Mouse (Mus musculus) erythroid progenitor cell, adult 5-6 weeks (primary cell): ENCODE data around the gene Acsm5. TPM values are rescaled to one million over a fixed set of nuclear protein-coding genes. Genes with fewer than 3 reads are reported as not detected.

Source experiments
- ATAC-seq: replicated peaks from 2 replicates; pipeline ENCODE4 v1.8.0; 2016; ENCODE audit warnings: moderate number of reproducible peaks, mild to moderate bottlenecking, moderate TSS enrichment, inconsistent platforms; ENCODE audit not compliant: poor library complexity, low FRiP score, severe bottlenecking
- total RNA-seq, 2 experiments: library from RNA; stranded (forward) in 1 of 2; stranded (reverse) in 1 of 2; fragments of 150-400 nt in 1 of 2; fragments of 186-747, 209-891 nt in 1 of 2; gene quantifications; 2 replicates each; pipeline versions ENCODE4 v1.2.3 to v1.2.4; 2015 to 2017; ENCODE audit warnings: low replicate concordance in 2 of 2

The Acsm5 gene
- total RNA-seq (2015; ENCODE audit: low replicate concordance) (not detected in 2 replicates), total RNA-seq (2017; ENCODE audit: low replicate concordance) (not detected in 2 replicates)

DNA sequence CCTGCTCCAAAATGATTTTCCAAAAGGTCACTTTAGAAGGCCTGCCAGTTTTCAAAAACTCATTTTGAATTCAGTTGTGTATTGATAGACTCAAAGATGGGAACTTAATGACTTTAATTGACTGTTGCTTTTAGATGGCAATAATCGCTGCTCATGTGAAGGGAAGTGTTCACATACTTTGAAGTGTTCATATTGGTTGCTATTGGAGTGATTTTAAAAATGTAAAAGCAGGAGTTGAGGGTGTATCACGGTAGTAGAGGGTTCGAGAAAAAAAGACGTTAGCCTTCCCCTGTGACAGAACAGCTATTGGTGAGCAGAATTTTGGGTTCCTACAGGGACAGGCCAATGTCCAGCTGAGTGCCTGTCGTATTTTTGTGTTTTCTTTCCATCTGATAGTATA lies at the start of gene Acsm5:
Gene Acsm5 (plus strand): TSS at position 301 of the 400 bp plus-strand sequence.
- ATAC-seq = no peak

DNA sequence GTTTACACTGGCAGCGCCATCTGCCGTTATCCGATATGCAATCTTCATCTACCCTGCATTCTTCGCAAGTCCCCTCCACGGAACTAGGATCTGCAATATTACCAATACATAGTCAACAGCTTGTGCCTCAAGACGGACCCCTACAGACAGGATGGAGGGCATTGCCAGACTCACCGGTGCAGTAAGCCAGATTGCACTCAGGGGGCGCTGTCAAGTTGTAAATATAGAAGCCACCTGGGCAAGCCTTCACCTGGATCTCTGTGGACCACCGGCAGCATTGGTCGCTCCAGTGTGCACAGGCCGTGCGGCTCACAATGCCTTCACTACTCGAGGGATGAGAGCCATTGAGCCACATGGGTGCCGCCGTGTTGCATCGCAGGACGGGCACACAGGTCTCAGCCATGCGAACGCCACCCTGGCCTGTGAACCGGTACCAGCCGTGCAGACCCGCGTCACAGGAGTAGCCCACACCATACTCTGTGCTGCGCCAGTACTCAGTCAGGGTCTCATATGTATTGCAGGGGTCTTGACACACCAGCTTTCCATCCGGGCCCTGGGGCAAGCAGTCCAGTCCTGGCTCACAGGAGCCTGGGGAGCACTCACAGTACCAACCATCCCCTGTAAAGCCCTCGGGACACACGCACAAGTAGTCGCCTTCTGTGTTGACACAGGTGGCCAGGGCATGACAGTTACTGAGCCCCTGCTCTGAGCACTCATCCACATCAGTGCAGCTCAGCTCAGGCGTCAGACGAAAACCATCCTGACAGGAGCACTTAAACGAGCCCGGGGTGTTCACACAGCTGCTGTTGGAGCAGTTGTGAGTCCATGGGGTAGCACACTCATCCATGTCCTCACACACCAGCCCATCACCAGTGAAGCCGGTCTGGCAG lies 42.5 kb upstream of the Acsm5 start:
- ATAC-seq = no peak

DNA sequence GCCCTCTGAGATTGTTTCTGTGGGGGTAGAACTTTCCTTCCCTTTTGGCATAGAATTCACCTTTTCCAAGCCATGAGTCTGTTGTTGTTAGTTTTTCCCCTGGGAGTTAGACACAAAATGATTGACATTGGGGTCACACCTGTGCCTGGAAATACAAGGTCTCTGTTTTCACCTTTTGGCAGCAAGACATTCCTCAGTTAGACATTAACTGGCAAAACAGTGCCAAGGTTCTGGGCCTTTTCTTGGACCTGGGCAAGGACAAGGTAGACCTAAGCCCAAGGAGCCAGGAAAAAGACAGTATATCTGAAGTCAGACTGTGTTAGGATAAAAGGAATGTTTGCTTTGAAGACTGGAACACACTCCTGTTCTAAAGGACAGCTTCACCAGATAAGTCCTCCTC lies 40.0 kb upstream of the Acsm5 start, which contains the start of gene Umod:
Gene Umod (minus strand): TSS at position 27 of the 400 bp plus-strand sequence.
- no peak for ATAC-seq

DNA sequence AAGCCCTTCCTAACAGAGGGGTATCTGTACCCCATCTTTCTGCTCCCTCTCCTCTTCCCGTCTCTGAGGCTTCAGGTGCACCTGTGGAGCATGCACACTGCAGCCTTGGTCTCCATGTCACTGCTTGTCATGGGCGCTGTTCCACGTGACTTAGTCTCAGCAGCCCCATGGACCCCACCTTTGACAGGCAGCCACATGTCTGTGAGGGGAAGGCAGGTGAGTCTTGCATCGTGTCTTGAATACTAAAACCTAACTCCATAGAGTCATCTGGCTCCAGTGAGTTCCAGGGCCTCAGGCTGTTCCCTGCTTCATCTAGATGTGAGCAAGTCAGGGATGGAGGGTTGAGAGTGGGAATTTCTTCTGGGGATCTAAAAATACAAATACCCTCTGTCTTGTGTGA lies 35.1 kb upstream of the Acsm5 start:
- no peak for ATAC-seq

DNA sequence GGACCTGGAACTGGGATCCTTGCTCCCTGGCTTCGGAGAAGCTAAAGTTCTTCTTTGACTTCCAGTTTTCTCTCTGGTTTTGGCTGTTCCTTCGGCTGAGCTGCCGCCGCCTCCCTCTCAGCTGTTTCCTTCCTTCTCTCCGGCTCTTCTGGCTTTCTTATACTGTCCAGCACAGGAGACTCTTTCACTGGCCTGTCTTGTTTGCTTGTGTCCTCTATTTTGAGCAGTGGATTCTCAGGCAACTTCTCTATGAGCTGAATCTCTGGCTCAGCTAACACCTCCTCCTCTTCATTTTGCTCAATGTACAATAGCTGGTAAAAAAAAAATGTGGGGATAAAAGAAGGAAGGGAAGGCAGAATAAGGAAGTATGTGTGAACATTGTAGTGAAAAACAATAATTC lies 32.6 kb upstream of the Acsm5 start:
- ATAC-seq = no peak

DNA sequence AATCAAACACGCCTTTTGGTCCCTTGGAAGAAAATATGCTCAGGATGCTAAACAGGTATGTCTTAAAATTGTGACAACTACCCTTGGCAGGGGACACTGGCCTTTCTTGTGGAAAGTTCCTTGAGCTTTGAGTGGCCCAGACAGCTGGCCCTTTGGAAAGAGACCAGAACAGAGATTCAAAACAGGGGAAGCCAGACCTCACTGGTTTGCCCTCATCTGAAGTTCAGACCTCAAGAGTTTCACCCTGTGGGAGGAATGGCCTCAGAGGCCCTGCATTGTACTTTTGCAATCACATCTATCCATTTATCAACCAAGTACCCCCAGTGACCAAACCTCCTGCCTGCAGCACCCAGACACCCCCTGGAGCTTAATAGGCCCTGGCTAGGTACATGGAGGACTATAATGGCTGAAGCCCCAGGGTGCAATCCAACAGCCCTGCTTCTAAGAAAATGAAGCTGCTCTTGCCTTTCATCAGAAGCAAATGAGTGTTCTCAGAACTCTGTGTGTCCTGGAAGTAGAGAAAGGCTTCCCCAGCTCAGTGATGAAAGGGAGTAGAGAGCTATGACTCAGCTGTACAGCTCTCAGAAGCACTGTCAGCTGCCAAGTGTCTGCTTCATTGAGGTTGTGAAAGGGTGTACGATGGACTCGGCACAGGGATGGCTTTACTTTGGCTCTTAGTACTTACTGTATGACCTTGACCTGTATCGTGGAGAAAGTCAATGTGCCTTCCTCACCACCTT lies 29.1 kb upstream of the Acsm5 start:
- no peak for ATAC-seq

DNA sequence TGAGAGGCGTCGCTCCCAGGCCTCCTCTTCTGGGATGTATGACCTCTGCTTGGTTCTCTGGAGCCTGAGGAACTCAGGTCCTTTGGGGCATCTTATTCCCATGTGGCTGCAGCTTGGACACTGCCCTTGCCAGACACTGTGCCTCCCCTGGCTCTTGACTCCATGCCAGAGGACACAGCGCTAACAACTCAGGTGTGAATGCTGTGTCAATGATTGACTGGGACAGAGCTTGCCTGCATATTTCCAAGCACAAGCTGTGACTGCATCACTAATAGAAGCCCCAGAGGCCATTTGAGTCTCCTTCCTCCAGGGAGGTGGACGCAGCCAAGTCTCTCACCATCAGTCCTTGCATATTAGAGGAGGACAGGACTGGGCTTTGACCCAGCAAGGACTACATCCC lies 8.1 kb upstream of the Acsm5 start:
- ATAC-seq = no peak

DNA sequence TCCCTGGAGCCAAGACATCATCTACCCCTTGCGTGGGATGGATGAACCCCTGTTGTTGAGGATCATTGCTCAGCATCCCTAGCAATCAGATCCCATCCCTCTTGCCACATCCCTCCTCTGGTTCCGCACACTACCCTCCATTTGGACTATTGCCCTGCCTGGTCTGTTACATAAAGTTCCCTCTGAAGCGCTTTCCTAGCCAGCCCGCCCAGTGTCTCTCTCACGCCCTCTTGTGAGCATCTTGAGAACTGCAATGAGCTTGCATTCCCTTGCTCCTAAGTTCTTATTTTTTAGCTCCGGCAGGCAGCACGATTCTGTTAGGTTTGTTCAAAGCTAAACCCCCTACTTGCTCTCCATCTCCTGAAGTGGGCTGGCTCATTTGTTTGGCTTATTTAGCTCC lies 6.2 kb upstream of the Acsm5 start:
- no peak for ATAC-seq

DNA sequence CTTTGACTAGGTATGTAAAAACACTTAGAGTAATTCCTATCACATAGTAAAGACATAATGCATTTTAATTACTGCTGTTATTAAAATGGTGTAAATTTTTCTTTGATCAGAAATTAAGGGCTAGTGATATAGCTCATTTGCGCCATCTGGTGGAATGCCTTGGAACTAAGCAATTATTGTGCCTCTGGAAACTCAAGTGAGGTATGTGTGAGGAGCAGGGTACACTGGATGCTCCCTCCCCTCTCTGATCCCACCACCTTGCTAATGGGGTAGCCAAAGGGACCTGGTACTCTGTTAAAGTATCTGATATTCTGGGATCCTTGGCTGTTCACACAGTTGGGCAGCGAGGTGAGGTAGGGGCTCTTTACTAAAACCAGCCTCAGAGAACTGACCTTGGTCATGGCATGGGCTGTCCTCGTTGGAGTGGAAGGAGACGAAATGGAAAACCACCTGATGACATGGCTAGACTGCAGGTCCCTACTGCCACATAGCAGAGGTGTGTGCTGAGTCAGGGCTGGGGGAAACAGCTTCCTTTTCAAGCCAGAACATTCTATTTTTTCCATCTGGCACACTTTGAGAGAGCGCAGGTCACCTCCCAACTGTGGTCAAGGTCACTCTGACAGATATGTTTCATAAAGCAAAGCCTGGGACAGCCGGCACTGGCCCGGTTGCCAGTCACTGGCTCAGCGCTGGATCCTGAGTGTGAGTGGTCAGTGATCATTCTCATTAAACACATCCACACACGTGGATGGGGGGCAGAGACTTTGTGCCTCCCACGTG lies 3.6 kb upstream of the Acsm5 start:
- no peak for ATAC-seq

DNA sequence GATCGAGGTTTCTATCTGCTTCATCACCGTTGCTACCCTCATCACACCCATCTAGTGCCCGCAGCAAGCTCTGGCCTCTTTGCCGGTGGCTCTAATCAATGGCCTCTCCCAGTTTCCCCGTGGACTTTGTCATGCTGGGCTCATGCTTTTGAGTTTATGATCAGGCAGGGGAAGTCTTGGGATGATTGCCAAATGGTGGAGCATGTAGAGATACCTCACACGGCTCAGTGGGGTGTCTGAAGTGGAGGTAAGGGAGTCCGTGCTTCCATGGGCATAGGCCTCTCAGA lies 3.0 kb upstream of the Acsm5 start:
- no peak for ATAC-seq

DNA sequence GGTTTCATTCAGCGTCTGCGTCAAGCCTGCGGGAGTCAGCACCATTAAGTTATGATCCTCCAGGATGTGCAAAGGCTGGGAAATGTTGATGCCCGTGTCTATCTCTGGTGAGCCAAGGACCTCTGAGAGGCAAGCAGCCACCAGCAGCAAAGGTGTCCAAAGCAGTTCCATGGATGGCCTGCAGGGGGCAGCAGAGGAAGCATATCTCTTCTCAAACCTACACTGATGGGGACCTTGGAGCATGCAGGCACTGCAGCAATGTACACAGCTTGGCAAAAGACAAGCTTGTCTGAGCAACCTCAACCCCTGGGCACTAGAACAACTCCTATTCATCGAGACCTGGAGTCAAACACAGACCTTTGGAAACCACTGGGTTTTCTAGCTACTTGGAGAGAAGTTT lies 391 bp downstream of the Acsm5 start:
- no peak for ATAC-seq

DNA sequence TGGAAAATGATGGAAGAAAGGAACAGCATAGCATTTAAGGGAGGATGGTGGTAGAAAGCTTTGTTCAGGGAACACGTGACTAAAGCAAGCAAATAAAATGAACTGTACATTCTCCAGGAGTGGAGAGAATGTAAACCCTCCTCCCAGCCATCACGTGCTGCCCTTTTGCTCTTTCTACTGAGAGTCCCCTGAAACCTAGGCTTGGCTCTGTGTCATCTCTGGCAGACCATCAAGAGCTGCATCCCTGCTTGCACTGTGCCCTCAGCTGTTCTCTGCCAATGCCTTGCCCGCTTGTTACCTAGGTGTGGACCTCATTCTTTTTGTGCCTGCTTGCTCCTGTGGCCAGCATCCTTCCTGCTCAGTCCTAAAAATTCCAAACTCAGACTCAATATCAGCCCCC lies 2.6 kb downstream of the Acsm5 start:
- no peak for ATAC-seq

DNA sequence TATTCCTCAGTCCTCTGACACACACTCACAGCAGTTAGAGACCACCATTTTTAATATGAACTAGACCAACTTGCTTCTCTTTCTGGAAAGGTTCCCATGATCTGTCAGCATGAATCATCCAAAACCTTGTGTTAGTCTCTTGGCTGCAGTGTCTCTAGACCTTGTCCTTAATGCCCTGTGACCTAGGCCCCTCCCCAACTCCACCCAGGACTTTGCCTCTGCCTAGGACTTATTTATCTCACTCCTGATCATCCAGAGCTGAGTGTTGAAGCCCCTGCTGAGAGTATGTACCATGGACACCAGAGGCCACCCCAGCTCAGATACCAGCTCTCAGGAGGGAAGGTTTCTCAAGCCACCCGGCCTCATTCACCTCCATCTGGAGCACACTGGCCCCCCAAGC lies 3.1 kb downstream of the Acsm5 start:
- ATAC-seq = no peak

DNA sequence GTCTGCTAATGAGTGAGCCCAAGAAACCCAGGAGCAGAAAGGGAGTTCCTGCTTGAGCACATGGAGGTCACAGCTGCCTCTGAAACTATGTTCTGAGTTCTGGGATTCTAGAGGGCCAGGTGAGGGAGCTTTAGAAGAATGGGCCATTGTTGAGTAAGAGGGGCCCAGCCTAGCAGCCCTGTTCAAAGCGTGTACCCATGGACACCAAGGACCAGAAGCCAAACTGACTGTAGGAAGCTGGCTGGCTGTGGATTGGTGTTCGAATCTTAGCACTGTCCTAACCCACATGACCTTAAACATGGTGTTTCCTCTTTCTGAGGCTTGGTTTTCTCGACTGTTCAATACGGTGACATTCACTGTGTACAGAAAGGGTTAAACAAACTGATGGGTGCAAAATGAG lies 4.1 kb downstream of the Acsm5 start, which contains the start of gene Pdilt:
Gene Pdilt (minus strand): TSS at position 101 of the 400 bp plus-strand sequence.
- ATAC-seq = no peak

DNA sequence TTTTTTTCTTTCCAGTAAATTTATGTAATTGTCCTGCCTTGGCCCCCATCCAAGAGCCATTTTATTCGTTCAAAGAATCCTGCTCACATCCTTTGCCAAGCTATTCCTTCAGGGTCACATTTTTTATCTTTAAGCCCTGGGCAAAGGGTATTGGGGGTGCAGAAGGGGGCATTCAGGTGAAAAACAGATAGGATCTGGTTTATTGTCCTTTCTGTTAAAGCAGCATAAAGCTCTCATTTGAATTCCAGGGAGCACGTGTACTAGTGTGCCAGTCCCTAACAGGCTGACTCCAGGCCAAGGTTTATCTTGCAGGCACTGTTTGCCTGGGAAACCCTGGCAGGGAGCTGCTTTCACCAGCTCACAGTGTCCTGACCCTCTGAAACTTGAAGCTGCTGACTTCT lies 6.6 kb downstream of the Acsm5 start:
- no peak for ATAC-seq

DNA sequence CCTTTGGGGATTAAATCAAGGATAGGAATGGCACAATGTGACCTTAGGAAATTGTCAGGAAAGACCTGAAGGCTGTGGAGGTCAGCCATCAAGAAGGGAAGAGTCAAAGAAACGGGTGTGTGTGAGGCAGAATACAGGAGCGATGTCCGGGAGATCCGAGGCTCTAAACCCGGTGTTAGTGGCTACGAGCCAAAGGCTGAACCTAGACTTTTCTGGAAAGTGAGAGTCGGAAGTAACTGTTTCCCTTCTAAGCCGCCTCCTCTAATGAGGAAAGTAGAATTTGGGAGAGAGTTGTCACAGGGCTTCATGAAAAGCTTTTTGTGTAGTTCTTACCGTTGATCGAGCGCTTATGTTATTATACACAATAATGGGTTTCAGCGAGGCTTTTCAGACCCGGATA lies 7.2 kb downstream of the Acsm5 start:
- ATAC-seq = no peak

DNA sequence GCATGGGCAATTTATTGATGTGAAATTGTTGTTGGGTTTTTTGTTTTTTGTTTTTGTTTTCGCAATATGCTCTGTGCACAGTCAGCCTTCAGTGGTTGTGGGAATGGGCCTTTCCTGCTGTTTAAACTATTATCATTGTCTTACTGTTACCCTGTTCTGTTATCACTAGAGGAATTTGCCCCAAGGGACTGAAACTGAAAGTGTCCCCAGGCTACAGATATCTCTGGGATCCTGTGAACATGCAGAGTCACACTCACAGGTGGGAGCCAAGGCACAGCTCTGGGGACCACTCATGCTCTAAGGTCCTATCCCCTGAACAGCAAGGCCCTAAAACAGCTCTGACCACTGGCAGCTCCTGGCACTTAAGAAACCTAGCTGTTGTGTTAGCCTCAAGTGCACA lies 7.9 kb downstream of the Acsm5 start:
- ATAC-seq = no peak

DNA sequence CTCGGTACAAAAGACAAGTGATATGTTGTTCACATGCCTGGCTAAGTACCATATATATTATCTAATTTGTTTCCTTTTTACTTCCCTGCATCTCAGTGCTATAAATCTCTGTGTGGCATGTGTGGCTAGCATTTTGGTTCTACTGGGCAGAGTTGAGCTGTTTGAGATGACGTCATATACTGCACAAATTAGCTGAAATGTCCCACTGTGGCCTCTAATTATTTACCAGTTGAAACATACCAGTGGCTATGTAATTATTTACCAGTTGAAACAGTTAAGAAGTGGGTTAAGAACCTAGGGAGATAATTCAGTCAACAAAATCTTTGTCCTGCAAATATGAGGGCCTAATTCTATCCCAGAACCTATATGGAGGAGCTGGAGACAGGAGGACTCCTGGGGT lies 8.3 kb downstream of the Acsm5 start:
- no peak for ATAC-seq

DNA sequence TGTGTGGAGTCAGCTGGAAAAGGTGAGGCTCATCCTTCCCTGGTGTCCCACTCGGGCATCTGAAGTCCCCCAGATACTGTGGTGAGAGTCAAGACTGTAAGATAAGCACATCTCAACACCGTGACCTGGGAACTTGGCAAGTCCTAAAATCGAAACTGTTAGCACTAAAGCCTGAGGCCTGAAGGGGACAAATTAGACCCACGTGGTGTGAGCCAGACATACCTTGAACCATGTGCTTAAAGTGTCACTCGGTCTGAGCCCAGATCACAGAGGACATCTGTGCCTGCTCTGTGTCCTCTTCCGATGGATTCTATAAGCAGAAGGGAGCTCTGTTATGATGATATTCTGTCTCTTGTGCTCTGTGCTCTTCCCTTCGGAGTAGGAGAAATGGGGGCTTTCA lies 9.4 kb downstream of the Acsm5 start:
- no peak for ATAC-seq

DNA sequence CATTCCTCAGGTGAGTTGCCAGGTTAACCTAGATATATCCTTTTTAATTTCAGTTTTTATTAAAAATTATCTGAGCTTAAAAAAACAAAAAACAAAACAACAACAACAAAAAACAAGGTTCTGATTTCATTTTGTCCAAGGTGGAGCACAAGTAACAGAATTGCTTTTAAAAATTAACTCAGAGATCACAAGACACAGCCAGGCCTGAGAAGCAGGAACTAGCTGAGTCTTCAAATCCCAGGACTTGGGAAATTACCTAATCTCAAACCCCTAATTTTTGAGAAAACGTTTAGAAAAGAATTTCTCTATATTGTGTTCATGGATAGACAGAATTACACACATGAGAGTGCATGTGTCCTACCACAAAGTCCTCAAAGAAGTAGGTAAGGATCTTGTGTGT lies 13.7 kb downstream of the Acsm5 start:
- no peak for ATAC-seq
